Mouse (Mus musculus): ENCODE data around the gene Selenon. TPM values are rescaled to one million over a fixed set of nuclear protein-coding genes. Genes with fewer than 3 reads are reported as not detected.

Selenon gene
- polyA plus RNA-seq, 1 experiment from 2014 or later: 9.7 TPM

GRCm38 (mm10) chr4:134519281-134519680, 32.7 kb downstream of the Selenon start:
- Histone ChIP-seq H3K4me2 (ENCODE audit: low read depth, low read length) (no peak overlapping the region), H3K4me3 (ENCODE audit: low read length) (no peak overlapping the region), H3K36me3 (ENCODE audit: control insufficient read depth, insufficient read depth, low read length) (peaks cover 2% of the 10 kb centered on the region; the same call in 1 of the 2 replicates), H3K9me3 (ENCODE audit: control insufficient read depth, low read length) (no peaks in the 10 kb centered on the region), H3K27me3 (ENCODE audit: control insufficient read depth, insufficient read depth, low read depth, low read length) (no peaks in the 10 kb centered on the region), H3K9ac (ENCODE audit: low read length) (no peak overlapping the region), H3K4me1 (replicated peaks; ENCODE audit: control insufficient read depth, insufficient read depth, low read length) (peaks cover 13% of the 10 kb centered on the region), H3K27ac (ENCODE audit: low read length) (no peak overlapping the region)
- ATAC-seq (ENCODE audit: low read depth): no peak

GRCm38 (mm10) chr4:134518541-134518940, 33.4 kb downstream of the Selenon start:
- Histone ChIP-seq H3K4me2 (ENCODE audit: low read depth, low read length) (no peak overlapping the region), H3K27me3 (ENCODE audit: control insufficient read depth, insufficient read depth, low read depth, low read length) (no peaks in the 10 kb centered on the region), H3K4me1 (replicated peaks; ENCODE audit: control insufficient read depth, insufficient read depth, low read length) (peaks cover 16% of the 10 kb centered on the region), H3K9me3 (ENCODE audit: control insufficient read depth, low read length) (no peaks in the 10 kb centered on the region), H3K9ac (ENCODE audit: low read length) (no peak overlapping the region), H3K4me3 (ENCODE audit: low read length) (no peak overlapping the region), H3K36me3 (ENCODE audit: control insufficient read depth, insufficient read depth, low read length) (peaks cover 2% of the 10 kb centered on the region; the same call in 1 of the 2 replicates), H3K27ac (ENCODE audit: low read length) (no peak overlapping the region)
- ATAC-seq (ENCODE audit: low read depth): no peak
- WGBS: 85% methylated on average over 4 of the region's 4 CpGs

GRCm38 (mm10) chr4:134517719-134518118, 34.2 kb downstream of the Selenon start:
- H3K4me3 ChIP-seq (ENCODE audit: low read length): no peak overlapping the region
- WGBS: 84% methylated on average over 10 of the region's 10 CpGs
- H3K27me3 ChIP-seq (ENCODE audit: control insufficient read depth, insufficient read depth, low read depth, low read length): no peaks in the 10 kb centered on the region
- peaks cover 17% of the 10 kb centered on the region for H3K4me1 ChIP-seq (replicated peaks; ENCODE audit: control insufficient read depth, insufficient read depth, low read length)
- ATAC-seq (ENCODE audit: low read depth): no peak
- peaks cover 2% of the 10 kb centered on the region; the same call in 1 of the 2 replicates for H3K36me3 ChIP-seq (ENCODE audit: control insufficient read depth, insufficient read depth, low read length)
- no peak overlapping the region for H3K4me2 ChIP-seq (ENCODE audit: low read depth, low read length)
- no peak overlapping the region for H3K27ac ChIP-seq (ENCODE audit: low read length)
- H3K9me3 ChIP-seq (ENCODE audit: control insufficient read depth, low read length): no peaks in the 10 kb centered on the region
- H3K9ac ChIP-seq (ENCODE audit: low read length): no peak overlapping the region

GRCm38 (mm10) chr4:134516981-134517380, 35.0 kb downstream of the Selenon start:
- Histone ChIP-seq H3K27ac (ENCODE audit: low read length) (no peak overlapping the region; the same call in 1 of the 2 replicates), H3K36me3 (ENCODE audit: control insufficient read depth, insufficient read depth, low read length) (peaks cover 2% of the 10 kb centered on the region; the same call in 1 of the 2 replicates)

GRCm38 (mm10) chr4:134515614-134516013, 36.4 kb downstream of the Selenon start:
- WGBS: 42% methylated on average over 7 of the region's 7 CpGs

More at GRCm38 (mm10) chr4:134516981-134517380, 35.0 kb downstream of the Selenon start:
- no peak overlapping the region for H3K4me3 ChIP-seq (ENCODE audit: low read length)
- H3K27me3 ChIP-seq (ENCODE audit: control insufficient read depth, insufficient read depth, low read depth, low read length): no peaks in the 10 kb centered on the region
- peaks cover 23% of the 10 kb centered on the region for H3K4me1 ChIP-seq (replicated peaks; ENCODE audit: control insufficient read depth, insufficient read depth, low read length)
- no peak overlapping the region for H3K9ac ChIP-seq (ENCODE audit: low read length)
- H3K4me2 ChIP-seq (ENCODE audit: low read depth, low read length): no peak overlapping the region
- no peaks in the 10 kb centered on the region for H3K9me3 ChIP-seq (ENCODE audit: control insufficient read depth, low read length)
- no peak for ATAC-seq (ENCODE audit: low read depth)
- WGBS: 65% methylated on average over 8 of the region's 8 CpGs

GRCm38 (mm10) chr4:134514309-134514930, 37.5 kb downstream of the Selenon start:
- Histone ChIP-seq H3K36me3 (ENCODE audit: control insufficient read depth, insufficient read depth, low read length) (no peaks in the 10 kb centered on the region), H3K9ac (ENCODE audit: low read length) (no peak overlapping the region; the same call in 1 of the 2 replicates), H3K27me3 (ENCODE audit: control insufficient read depth, insufficient read depth, low read depth, low read length) (no peaks in the 10 kb centered on the region), H3K4me1 (replicated peaks; ENCODE audit: control insufficient read depth, insufficient read depth, low read length) (peaks cover 27% of the 10 kb centered on the region), H3K27ac (ENCODE audit: low read length) (peak overlapping the region; percentile 60), H3K4me2 (ENCODE audit: low read depth, low read length) (no peak overlapping the region), H3K4me3 (ENCODE audit: low read length) (no peak overlapping the region), H3K9me3 (ENCODE audit: control insufficient read depth, low read length) (no peaks in the 10 kb centered on the region)
- no peak for ATAC-seq (ENCODE audit: low read depth)
- 71% methylated on average over 11 of the region's 11 CpGs for WGBS

More at GRCm38 (mm10) chr4:134515614-134516013, 36.4 kb downstream of the Selenon start:
- no peak overlapping the region for H3K9ac ChIP-seq (ENCODE audit: low read length)
- H3K4me3 ChIP-seq (ENCODE audit: low read length): no peak overlapping the region
- peak overlapping the region; percentile 45; the same call in 1 of the 2 replicates for H3K27ac ChIP-seq (ENCODE audit: low read length)
- no peak for ATAC-seq (ENCODE audit: low read depth)
- H3K27me3 ChIP-seq (ENCODE audit: control insufficient read depth, insufficient read depth, low read depth, low read length): no peaks in the 10 kb centered on the region
- no peak overlapping the region for H3K4me2 ChIP-seq (ENCODE audit: low read depth, low read length)
- H3K36me3 ChIP-seq (ENCODE audit: control insufficient read depth, insufficient read depth, low read length): no peaks in the 10 kb centered on the region; the same call in 1 of the 2 replicates
- H3K4me1 ChIP-seq (replicated peaks; ENCODE audit: control insufficient read depth, insufficient read depth, low read length): peaks cover 27% of the 10 kb centered on the region
- H3K9me3 ChIP-seq (ENCODE audit: control insufficient read depth, low read length): no peaks in the 10 kb centered on the region

GRCm38 (mm10) chr4:134512798-134513197, 39.2 kb downstream of the Selenon start:
- 14% methylated on average over 14 of the region's 15 CpGs for WGBS
- Histone ChIP-seq H3K4me3 (ENCODE audit: low read length) (peak overlapping the region; percentile 26), H3K36me3 (ENCODE audit: control insufficient read depth, insufficient read depth, low read length) (no peaks in the 10 kb centered on the region), H3K9ac (ENCODE audit: low read length) (no peak overlapping the region), H3K4me1 (replicated peaks; ENCODE audit: control insufficient read depth, insufficient read depth, low read length) (peaks cover 27% of the 10 kb centered on the region), H3K9me3 (ENCODE audit: control insufficient read depth, low read length) (no peaks in the 10 kb centered on the region), H3K4me2 (ENCODE audit: low read depth, low read length) (peak overlapping the region; percentile 56), H3K27me3 (ENCODE audit: control insufficient read depth, insufficient read depth, low read depth, low read length) (no peaks in the 10 kb centered on the region), H3K27ac (ENCODE audit: low read length) (no peak overlapping the region)
- peak; percentile 49 for ATAC-seq (ENCODE audit: low read depth)

- Histone ChIP-seq H3K4me2 (ENCODE audit: low read depth, low read length) (peak overlapping the region; percentile 81), H3K27me3 (ENCODE audit: control insufficient read depth, insufficient read depth, low read depth, low read length) (no peaks in the 10 kb centered on the region), H3K4me1 (replicated peaks; ENCODE audit: control insufficient read depth, insufficient read depth, low read length) (peaks cover 22% of the 10 kb centered on the region), H3K9ac (ENCODE audit: low read length) (peak overlapping the region; percentile 39), H3K4me3 (ENCODE audit: low read length) (peak overlapping the region; percentile 69), H3K27ac (ENCODE audit: low read length) (no peak overlapping the region), H3K9me3 (ENCODE audit: control insufficient read depth, low read length) (no peaks in the 10 kb centered on the region), H3K36me3 (ENCODE audit: control insufficient read depth, insufficient read depth, low read length) (no peaks in the 10 kb centered on the region; the same call in 1 of the 2 replicates)
- 55% methylated on average over 6 of the region's 6 CpGs for WGBS
- ATAC-seq (ENCODE audit: low read depth): no peak
These were observed 40.2 kb downstream of the Selenon start for GRCm38 (mm10) chr4:134511730-134512129.

GRCm38 (mm10) chr4:134510845-134511411, 41.0 kb downstream of the Selenon start, which contains the start of gene Aunip:
Gene Aunip, plus strand, starts transcription at chr4:134510999.
- Histone ChIP-seq H3K9me3 (ENCODE audit: control insufficient read depth, low read length) (no peaks in the 10 kb centered on the region), H3K9ac (ENCODE audit: low read length) (peak within 1 kb of the TSS; percentile 70), H3K4me1 (replicated peaks; ENCODE audit: control insufficient read depth, insufficient read depth, low read length) (peaks cover 20% of the 10 kb centered on the region), H3K4me2 (ENCODE audit: low read depth, low read length) (peak within 1 kb of the TSS; percentile 81), H3K36me3 (ENCODE audit: control insufficient read depth, insufficient read depth, low read length) (no peaks in the 10 kb centered on the region; the same call in 1 of the 2 replicates), H3K4me3 (ENCODE audit: low read length) (peak within 1 kb of the TSS; percentile 69), H3K27ac (ENCODE audit: low read length) (no peak within 1 kb of the TSS), H3K27me3 (ENCODE audit: control insufficient read depth, insufficient read depth, low read depth, low read length) (no peaks in the 10 kb centered on the region)
- ATAC-seq (ENCODE audit: low read depth): peak; percentile 95
- under 1% methylated on average over 42 of the region's 42 CpGs for WGBS
